Mouse (Mus musculus): ENCODE data around the gene E2f2. TPM values are rescaled to one million over a fixed set of nuclear protein-coding genes. Genes with fewer than 3 reads are reported as not detected.

Gene E2f2
- polyA plus RNA-seq, 1 experiment from 2014 or later, result 5.5 TPM

DNA sequence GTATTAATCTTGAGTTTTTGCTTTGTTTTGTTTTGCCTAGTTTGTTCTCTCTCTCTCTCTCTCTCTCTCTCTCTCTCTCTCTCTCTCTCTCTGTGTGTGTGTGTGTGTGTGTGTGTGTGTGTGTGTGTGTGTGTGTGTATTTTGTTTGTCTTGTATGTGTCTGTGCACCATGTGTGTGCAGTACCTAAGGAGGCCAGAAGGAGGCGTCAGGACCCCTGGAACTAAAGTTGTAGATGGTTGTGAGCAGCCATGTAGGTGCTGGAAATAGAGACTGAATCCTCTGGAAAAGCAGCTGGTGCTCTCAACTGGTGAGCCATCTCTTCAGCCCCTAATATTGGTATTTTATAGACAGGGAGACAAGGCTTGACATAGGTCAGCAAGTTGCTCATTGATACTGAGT, 42.4 kb upstream of the E2f2 start:
- Histone ChIP-seq H3K27ac (ENCODE audit: low read depth) (no peak overlapping the region), H3K27me3 (ENCODE audit: insufficient read depth, low read length) (no peaks in the 10 kb centered on the region), H3K36me3 (ENCODE audit: insufficient read depth) (no peaks in the 10 kb centered on the region), H3K4me2 (no peak overlapping the region), H3K9me3 (ENCODE audit: low read depth, low read length) (no peaks in the 10 kb centered on the region), H3K9ac (no peak overlapping the region), H3K4me1 (ENCODE audit: insufficient read depth) (peaks cover 10% of the 10 kb centered on the region), H3K4me3 (ENCODE audit: low read depth, low read length) (no peak overlapping the region)
- peak; percentile 34; the same call in 1 of the 2 replicates for TF ChIP-seq CTCF (IDR thresholded peaks at IDR 0.05; ENCODE audit: low read depth)
- no peak for DNase-seq
- no peak for ATAC-seq (ENCODE audit: insufficient read depth)
- WGBS, result 78% methylated on average over 1 of the region's 1 CpGs

DNA sequence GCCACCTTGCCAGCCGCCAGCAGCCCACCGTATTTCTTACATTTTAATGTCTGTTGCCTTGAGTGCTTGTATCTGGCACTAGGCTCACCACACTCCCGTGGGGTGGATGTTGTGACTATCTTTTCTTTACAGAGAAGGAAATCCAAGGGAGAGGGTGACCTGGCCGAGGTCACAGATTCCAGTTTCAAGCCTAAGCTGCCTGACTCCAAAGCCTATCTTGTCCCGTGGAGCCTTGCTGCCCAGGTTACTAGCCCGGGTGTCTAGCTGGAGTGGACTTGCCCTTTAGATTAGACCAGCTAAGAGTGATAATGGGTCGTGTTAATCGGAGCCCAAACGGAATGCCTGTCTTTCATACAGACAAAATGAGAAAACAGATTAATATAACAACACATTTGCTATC, 38.4 kb upstream of the E2f2 start:
- Histone ChIP-seq H3K9ac (peak overlapping the region; percentile 74), H3K9me3 (ENCODE audit: low read depth, low read length) (no peaks in the 10 kb centered on the region), H3K4me2 (peak overlapping the region; percentile 84), H3K27me3 (ENCODE audit: insufficient read depth, low read length) (no peaks in the 10 kb centered on the region), H3K4me1 (ENCODE audit: insufficient read depth) (peaks cover 30% of the 10 kb centered on the region), H3K4me3 (ENCODE audit: low read depth, low read length) (peak overlapping the region; percentile 42; the same call in 1 of the 2 replicates), H3K27ac (ENCODE audit: low read depth) (peak overlapping the region; percentile 97), H3K36me3 (ENCODE audit: insufficient read depth) (no peaks in the 10 kb centered on the region)
- no peak for ATAC-seq (ENCODE audit: insufficient read depth)
- 18% methylated on average over 9 of the region's 9 CpGs for WGBS
- no peak for TF ChIP-seq CTCF (IDR thresholded peaks at IDR 0.05; ENCODE audit: low read depth)
- DNase-seq, result no peak

DNA sequence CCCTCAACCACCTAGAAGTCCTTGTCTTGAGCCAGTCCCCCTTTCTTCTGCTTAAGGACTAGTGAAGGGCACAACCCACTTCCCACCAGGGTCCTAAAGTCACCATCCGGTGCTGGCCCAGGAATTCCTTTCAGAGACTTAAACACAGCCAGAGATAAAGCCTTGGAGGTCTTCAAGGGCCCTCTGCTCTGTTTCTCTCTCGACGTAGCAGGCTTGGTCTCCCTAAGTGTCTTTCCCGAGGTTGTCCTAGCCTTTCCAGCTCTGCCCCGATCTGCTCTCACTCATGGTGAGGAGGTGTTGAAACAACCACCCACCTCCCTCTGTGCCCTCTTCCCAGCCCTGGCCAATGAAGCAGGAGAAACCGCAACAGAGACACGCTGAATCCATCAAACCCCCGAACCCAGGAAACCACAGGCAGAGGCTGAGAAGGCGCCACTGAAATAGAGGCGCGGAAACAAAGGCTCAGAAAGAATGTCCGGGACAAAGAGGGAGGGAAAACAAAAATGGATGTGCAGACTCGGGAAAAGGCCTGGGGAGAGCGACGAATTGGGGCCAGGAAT, 37.7 kb upstream of the E2f2 start:
- H3K36me3 ChIP-seq (ENCODE audit: insufficient read depth), result no peaks in the 10 kb centered on the region
- no peaks in the 10 kb centered on the region for H3K9me3 ChIP-seq (ENCODE audit: low read depth, low read length)
- WGBS, result 0% methylated on average over 15 of the region's 15 CpGs
- TF ChIP-seq CTCF (IDR thresholded peaks at IDR 0.05; ENCODE audit: low read depth), result no peak
- DNase-seq (peak; percentile 68), ATAC-seq (ENCODE audit: insufficient read depth) (peak; percentile 59)
- peaks cover 37% of the 10 kb centered on the region for H3K4me1 ChIP-seq (ENCODE audit: insufficient read depth)
- peak overlapping the region; percentile 97 for H3K27ac ChIP-seq (ENCODE audit: low read depth)
- peak overlapping the region; percentile 84 for H3K4me2 ChIP-seq
- H3K27me3 ChIP-seq (ENCODE audit: insufficient read depth, low read length), result no peaks in the 10 kb centered on the region
- H3K4me3 ChIP-seq (ENCODE audit: low read depth, low read length), result peak overlapping the region; percentile 42
- peak overlapping the region; percentile 74 for H3K9ac ChIP-seq

DNA sequence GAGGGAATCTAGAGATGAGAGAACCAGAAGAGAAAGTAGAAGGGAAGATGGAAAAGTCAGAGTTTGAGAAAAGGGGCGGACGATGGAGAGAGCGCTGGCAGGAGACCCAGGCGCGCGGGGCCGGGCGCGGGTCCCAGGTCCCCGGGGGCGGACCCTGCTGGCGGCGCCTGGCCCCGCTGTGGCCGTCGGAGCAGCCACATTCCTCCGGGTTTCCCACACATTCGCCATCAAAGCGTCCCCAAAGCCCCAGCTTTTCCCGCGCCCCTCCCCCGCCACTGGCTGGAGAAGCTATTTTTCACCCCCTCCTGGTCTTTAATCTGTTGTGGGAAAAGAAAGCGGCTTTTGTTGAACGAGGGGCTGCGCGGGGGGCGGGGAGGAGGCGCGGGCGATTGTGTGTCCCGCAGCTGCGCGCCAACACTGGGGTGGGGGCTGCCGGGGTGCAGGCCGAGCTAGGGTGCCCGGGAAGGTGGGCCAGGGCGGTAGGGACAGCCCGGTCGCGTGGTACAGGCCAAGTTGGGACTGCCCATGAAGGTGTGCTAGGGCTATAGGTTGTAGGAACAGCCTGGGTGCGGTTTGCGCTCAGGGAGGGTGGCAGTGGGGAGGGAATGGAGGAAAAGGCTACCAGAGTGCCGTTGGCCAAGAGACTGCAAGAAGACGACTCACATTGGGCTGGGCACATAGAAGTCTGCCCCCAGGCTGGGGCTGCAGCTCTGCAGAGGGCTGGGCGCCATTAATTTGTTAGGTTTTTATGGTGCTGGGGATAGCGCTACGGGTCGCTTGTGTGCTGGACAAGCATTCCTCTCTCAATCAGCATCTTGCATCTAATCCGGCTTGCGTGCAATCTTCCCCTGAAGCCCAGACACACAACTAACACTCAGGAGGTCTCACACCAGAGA, 37.0 kb upstream of the E2f2 start:
- Histone ChIP-seq H3K36me3 (ENCODE audit: insufficient read depth) (no peaks in the 10 kb centered on the region), H3K4me1 (ENCODE audit: insufficient read depth) (peaks cover 42% of the 10 kb centered on the region), H3K9me3 (ENCODE audit: low read depth, low read length) (no peaks in the 10 kb centered on the region), H3K4me2 (peak overlapping the region; percentile 84), H3K4me3 (ENCODE audit: low read depth, low read length) (peak overlapping the region; percentile 42), H3K27me3 (ENCODE audit: insufficient read depth, low read length) (no peaks in the 10 kb centered on the region), H3K9ac (peak overlapping the region; percentile 74), H3K27ac (ENCODE audit: low read depth) (peak overlapping the region; percentile 97)
- TF ChIP-seq CTCF (IDR thresholded peaks at IDR 0.05; ENCODE audit: low read depth), result no peak
- 2% methylated on average over 50 of the region's 50 CpGs for WGBS
- peak; percentile 93 for DNase-seq
- peak; percentile 82 for ATAC-seq (ENCODE audit: insufficient read depth)

DNA sequence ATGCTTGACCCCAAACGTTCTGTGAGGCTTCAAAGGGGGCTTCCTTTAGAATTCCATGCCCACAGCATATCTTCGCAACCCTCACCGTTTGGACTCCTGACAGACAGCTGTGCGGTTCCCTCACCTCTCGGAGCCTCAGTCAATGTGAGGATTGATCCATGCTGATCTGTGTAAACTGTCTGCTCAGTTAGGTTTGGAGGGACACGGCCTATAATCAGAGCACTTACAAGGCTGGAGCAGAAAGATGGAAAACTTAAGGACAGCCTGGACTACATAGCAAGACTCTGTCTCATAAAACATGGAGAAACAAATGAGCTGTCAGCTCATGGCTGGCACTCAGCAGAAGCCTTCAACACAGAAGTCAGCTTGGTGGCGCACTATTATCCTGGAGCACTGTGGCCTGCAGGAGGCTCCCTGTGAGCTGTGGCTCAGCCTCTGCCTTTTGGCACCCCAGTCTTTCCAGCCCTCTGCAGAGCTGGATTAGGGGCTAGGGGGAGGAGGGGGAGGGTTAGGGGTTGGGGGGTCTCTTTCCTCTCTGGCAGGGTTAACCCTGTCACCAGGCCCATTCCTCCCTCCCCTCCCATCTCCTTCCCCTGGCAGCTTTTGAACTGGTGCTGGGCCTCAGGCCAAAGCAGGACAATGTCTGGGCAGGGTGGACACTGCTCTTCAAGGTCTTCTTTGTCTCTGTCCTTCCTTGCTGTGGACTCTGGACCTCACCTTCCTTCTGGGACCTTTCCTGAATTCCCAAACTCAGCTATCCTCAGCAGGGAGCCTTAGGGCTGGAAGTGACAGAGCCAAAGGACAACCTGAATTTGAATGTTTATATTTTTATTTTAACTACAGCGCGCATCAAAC, 36.1 kb upstream of the E2f2 start:
- Histone ChIP-seq H3K9me3 (ENCODE audit: low read depth, low read length) (no peaks in the 10 kb centered on the region), H3K4me3 (ENCODE audit: low read depth, low read length) (peak overlapping the region; percentile 42), H3K9ac (peak overlapping the region; percentile 74), H3K27ac (ENCODE audit: low read depth) (peak overlapping the region; percentile 97), H3K27me3 (ENCODE audit: insufficient read depth, low read length) (no peaks in the 10 kb centered on the region), H3K36me3 (ENCODE audit: insufficient read depth) (no peaks in the 10 kb centered on the region), H3K4me2 (peak overlapping the region; percentile 84), H3K4me1 (ENCODE audit: insufficient read depth) (peaks cover 47% of the 10 kb centered on the region)
- DNase-seq (peak; percentile 74), ATAC-seq (ENCODE audit: insufficient read depth) (no peak)
- TF ChIP-seq CTCF (IDR thresholded peaks at IDR 0.05; ENCODE audit: low read depth), result peak; percentile 52
- 32% methylated on average over 9 of the region's 9 CpGs for WGBS

DNA sequence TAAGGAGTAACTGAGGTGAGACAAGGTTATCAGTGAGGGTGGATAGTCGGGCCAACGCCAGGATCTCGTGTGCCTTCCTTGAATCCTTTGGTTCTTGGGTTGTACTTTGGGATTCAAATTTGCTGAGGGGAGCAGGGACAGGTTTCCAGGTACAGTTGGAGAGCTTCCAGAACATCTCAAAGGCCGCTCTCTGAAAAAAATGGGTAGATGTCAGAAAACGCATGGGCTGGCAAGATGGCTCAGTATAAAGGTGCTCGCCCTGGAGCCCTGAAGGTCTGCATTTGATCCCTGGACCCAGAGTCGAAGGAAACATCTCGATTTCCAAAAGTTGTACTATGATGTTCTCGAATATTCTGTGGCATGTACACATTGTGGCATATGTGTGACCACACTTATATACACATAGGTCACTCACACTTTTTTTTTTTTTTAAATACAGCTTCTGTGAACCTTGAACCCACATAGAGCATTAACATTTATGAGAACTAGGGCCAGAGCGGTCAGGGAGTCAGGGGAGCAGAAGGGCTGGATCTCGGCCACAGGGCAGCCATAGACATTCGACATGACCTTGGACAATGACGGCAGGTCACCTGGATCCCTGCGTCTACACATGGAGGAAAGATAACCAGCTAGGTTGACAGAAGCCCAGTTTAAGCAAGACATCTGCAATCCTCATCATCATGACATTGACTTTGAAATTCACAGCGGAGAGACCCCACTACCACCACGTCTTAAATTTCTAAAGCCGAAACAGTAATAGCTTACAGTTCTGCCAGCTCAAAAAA, 32.7 kb upstream of the E2f2 start:
- 34% methylated on average over 17 of the region's 17 CpGs for WGBS
- Histone ChIP-seq H3K9me3 (ENCODE audit: low read depth, low read length) (no peaks in the 10 kb centered on the region), H3K4me2 (peak overlapping the region; percentile 58), H3K4me3 (ENCODE audit: low read depth, low read length) (no peak overlapping the region), H3K4me1 (ENCODE audit: insufficient read depth) (peaks cover 55% of the 10 kb centered on the region), H3K9ac (0 out of 2 replicates have a peak overlapping the region, but pooled peaks have one; percentile 20), H3K27ac (ENCODE audit: low read depth) (peak overlapping the region; percentile 100), H3K36me3 (ENCODE audit: insufficient read depth) (no peaks in the 10 kb centered on the region), H3K27me3 (ENCODE audit: insufficient read depth, low read length) (no peaks in the 10 kb centered on the region)
- DNase-seq (no peak), ATAC-seq (ENCODE audit: insufficient read depth) (no peak)
- no peak for TF ChIP-seq CTCF (IDR thresholded peaks at IDR 0.05; ENCODE audit: low read depth)
